Mouse (Mus musculus) bone marrow macrophage, adult 2 months (primary cell): ENCODE measurements around the gene Ccl22.

ENCODE experiments used
- CTCF ChIP-seq: IDR thresholded peaks from 2 replicates; pipeline ENCODE4 v1.5.1; 2012; ENCODE audit warnings: low read depth, mild to moderate bottlenecking, low read length, moderate library complexity
- POLR2A ChIP-seq: IDR thresholded peaks from 2 replicates; pipeline ENCODE4 v1.6.1; 2012; ENCODE audit warnings: mild to moderate bottlenecking, low read depth, low read length, borderline replicate concordance

DNA sequence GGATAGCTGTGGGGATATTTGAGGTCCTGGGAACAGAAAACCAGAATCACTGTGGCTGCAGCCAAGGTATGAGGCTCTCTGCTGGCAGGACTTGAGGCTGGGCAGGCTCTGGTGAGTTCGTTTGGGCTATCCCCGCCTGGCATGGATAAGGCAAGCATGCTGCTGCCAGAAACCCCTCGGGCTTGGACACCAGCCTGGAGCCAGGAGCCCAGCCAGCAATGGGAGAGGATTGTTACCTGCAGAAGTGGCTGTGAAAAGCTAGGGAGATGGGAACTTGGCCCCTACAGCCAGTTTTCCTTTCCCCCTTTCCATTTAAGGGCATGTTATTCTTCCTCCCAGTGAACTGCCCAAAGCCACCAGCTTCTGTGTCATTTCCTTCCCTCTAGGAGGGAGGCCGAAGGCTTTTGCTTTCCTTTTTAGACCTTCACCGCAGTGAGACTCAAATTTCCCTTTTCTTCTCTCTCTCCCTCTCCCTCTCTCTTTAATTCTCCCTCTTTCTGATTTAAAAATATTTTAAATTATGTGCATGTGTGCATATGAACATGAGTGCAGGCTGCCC is 34.2 kb upstream of the Ccl22 start:
- no peak for TF ChIP-seq POLR2A
- TF ChIP-seq CTCF: no peak
